Mouse (Mus musculus): ENCODE measurements around the gene Ctns.

- TF ChIP-seq POLR2A (IDR thresholded peaks at IDR 0.05; ENCODE audit: borderline replicate concordance, extremely low read depth, low read depth, low read length) (peak; percentile 47; the same call in 1 of the 2 replicates), CTCF (IDR thresholded peaks at IDR 0.05; ENCODE audit: insufficient read depth, low read length) (no peak)
Observed at GRCm38 (mm10) chr11:73172186-73172585, 26.7 kb downstream of the Ctns start.
